Mouse (Mus musculus): Measurements from ENCODE around the gene A630023A22Rik. TPM values are rescaled to one million over a fixed set of nuclear protein-coding genes. Genes with fewer than 3 reads are reported as not detected.
A peak's percentile ranks its signal among the peaks of the same experiment; 100 is the strongest.

A630023A22Rik gene
- polyA plus RNA-seq, 1 experiment = not detected

GRCm38 (mm10) chr14:34087856-34088398, 14.6 kb downstream of the A630023A22Rik start:
- Histone ChIP-seq H3K36me3 (ENCODE audit: control insufficient read depth, insufficient read depth, low read length) (no peaks in the 10 kb centered on the region), H3K27ac (ENCODE audit: insufficient read depth, low read length) (no peak overlapping the region), H3K27me3 (ENCODE audit: control insufficient read depth, insufficient read depth, low read length) (no peaks in the 10 kb centered on the region), H3K4me1 (ENCODE audit: control insufficient read depth, insufficient read depth, insufficient read length) (no peaks in the 10 kb centered on the region), H3K4me3 (ENCODE audit: extremely low read depth, insufficient read depth, insufficient read length) (no peak overlapping the region)
- WGBS = 72% methylated on average over 2 of the region's 2 CpGs
- no peak for TF ChIP-seq CTCF (IDR thresholded peaks at IDR 0.05; ENCODE audit: extremely low read depth, insufficient read depth, insufficient read length, insufficient replicate concordance)
- TF ChIP-seq POLR2A (IDR thresholded peaks at IDR 0.05; ENCODE audit: low read depth, low read length) = no peak
- DNase-seq (ENCODE audit: low read depth in 1 of 2, low spot score in 2 of 2) = no peak

- TF ChIP-seq POLR2A (IDR thresholded peaks at IDR 0.05; ENCODE audit: low read depth, low read length) (no peak), CTCF (IDR thresholded peaks at IDR 0.05; ENCODE audit: extremely low read depth, insufficient read depth, insufficient read length, insufficient replicate concordance) (no peak)
- H3K27ac ChIP-seq (ENCODE audit: insufficient read depth, low read length) = no peak overlapping the region
- DNase-seq (ENCODE audit: low read depth in 1 of 2, low spot score in 2 of 2) = no peak
- no peaks in the 10 kb centered on the region for H3K27me3 ChIP-seq (ENCODE audit: control insufficient read depth, insufficient read depth, low read length)
- H3K4me1 ChIP-seq (ENCODE audit: control insufficient read depth, insufficient read depth, insufficient read length) = no peaks in the 10 kb centered on the region
- WGBS = 77% methylated on average over 4 of the region's 4 CpGs
- H3K36me3 ChIP-seq (ENCODE audit: control insufficient read depth, insufficient read depth, low read length) = no peaks in the 10 kb centered on the region
- no peak overlapping the region for H3K4me3 ChIP-seq (ENCODE audit: extremely low read depth, insufficient read depth, insufficient read length)
Observed at GRCm38 (mm10) chr14:34086806-34087205, 15.7 kb downstream of the A630023A22Rik start.

DNA sequence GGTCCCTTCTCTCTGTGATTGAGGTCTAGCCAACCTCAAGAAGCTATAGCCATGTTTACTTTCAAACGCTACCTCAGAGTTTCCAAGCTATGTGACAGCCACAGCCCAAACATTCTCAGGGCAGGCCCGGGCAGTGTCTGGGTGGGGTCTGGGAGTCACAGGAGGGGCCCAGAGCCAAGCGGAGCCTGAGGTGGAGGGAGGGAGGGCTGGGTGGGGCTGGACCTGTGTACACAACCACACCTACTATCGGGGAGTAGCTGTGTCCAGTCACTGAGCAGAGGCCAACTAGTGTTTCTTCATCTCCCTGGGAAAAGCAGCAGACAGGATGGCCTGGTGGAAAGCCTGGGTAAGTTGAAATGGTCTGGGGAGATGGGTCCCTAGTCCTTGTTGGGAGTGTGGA, 16.8 kb downstream of the A630023A22Rik start, which contains the start of gene Anxa8:
Gene Anxa8, plus strand, starts transcription at position 251 of the 400 bp plus-strand sequence.
- WGBS = 80% methylated on average over 4 of the region's 4 CpGs
- no peak within 1 kb of the TSS for H3K27ac ChIP-seq (ENCODE audit: insufficient read depth, low read length)
- no peak for DNase-seq (ENCODE audit: low read depth in 1 of 2, low spot score in 2 of 2)
- no peak within 1 kb of the TSS for H3K4me3 ChIP-seq (ENCODE audit: extremely low read depth, insufficient read depth, insufficient read length)
- TF ChIP-seq CTCF (IDR thresholded peaks at IDR 0.05; ENCODE audit: extremely low read depth, insufficient read depth, insufficient read length, insufficient replicate concordance) = no peak
- TF ChIP-seq POLR2A (IDR thresholded peaks at IDR 0.05; ENCODE audit: low read depth, low read length) = no peak
- no peaks in the 10 kb centered on the region for H3K36me3 ChIP-seq (ENCODE audit: control insufficient read depth, insufficient read depth, low read length)
- H3K4me1 ChIP-seq (ENCODE audit: control insufficient read depth, insufficient read depth, insufficient read length) = no peaks in the 10 kb centered on the region
- H3K27me3 ChIP-seq (ENCODE audit: control insufficient read depth, insufficient read depth, low read length) = no peaks in the 10 kb centered on the region

DNA sequence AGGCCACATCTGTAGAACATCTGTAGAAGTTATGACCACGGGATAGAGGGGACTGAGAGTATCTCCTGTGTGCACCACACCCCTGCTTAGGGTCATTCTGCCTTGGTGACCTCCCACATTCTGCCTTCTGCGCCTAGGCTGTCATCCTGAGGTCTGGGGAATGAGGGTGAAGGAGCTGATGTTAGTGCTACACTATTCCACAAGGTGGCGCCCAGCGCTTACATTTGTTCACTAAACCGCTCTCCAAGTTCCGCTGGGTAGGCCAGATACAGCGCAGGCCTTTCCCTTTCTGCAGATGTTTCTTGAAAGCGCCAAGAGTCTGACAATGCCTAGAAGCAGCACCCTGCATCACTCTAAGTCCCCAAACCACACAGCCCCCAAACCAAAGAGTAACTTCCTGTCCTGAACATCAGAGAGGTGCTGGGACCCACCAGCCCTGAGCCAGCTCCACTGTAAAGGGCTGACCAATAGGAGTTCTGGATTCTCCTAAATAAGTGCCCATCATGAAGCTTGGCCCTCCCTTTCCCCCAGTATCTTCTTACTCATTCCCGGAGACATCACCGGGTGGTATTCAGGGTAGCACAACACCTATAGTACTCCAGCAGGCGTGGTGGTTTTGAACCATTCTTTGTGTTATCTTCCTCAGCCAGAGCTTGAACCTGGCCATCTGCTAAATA, 22.1 kb downstream of the A630023A22Rik start:
- Histone ChIP-seq H3K27me3 (ENCODE audit: control insufficient read depth, insufficient read depth, low read length) (no peaks in the 10 kb centered on the region), H3K36me3 (ENCODE audit: control insufficient read depth, insufficient read depth, low read length) (no peaks in the 10 kb centered on the region), H3K27ac (ENCODE audit: insufficient read depth, low read length) (no peak overlapping the region), H3K4me1 (ENCODE audit: control insufficient read depth, insufficient read depth, insufficient read length) (no peaks in the 10 kb centered on the region), H3K4me3 (ENCODE audit: extremely low read depth, insufficient read depth, insufficient read length) (no peak overlapping the region)
- WGBS = 18% methylated on average over 11 of the region's 11 CpGs
- TF ChIP-seq CTCF (IDR thresholded peaks at IDR 0.05; ENCODE audit: extremely low read depth, insufficient read depth, insufficient read length, insufficient replicate concordance) (peak; percentile 36; the same call in 1 of the 2 replicates), POLR2A (IDR thresholded peaks at IDR 0.05; ENCODE audit: low read depth, low read length) (no peak)
- no peak for DNase-seq (ENCODE audit: low read depth in 1 of 2, low spot score in 2 of 2)

DNA sequence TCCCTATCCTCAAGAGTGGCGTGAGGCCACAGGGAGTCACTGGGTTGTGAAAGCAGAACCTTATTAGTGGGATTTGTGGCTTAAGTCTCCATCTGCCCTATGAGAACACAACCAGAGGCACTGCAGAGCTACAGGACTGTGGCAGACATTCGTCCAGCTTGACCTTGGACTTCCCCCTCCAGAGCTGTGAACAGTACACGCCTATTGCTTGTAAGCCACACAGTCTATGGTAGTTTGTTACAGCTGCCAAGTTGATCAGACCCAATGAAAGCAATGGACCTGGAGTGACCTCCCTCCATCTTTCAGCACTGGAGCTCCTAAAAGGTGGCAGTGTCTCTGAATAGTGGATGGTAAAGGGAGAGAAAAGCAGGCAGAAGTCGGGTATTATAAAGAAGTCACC, 24.3 kb downstream of the A630023A22Rik start:
- H3K4me1 ChIP-seq (ENCODE audit: control insufficient read depth, insufficient read depth, insufficient read length) = no peaks in the 10 kb centered on the region
- WGBS = 54% methylated on average over 4 of the region's 4 CpGs
- TF ChIP-seq CTCF (IDR thresholded peaks at IDR 0.05; ENCODE audit: extremely low read depth, insufficient read depth, insufficient read length, insufficient replicate concordance) (no peak), POLR2A (IDR thresholded peaks at IDR 0.05; ENCODE audit: low read depth, low read length) (no peak)
- H3K4me3 ChIP-seq (ENCODE audit: extremely low read depth, insufficient read depth, insufficient read length) = no peak overlapping the region
- H3K27me3 ChIP-seq (ENCODE audit: control insufficient read depth, insufficient read depth, low read length) = no peaks in the 10 kb centered on the region
- H3K36me3 ChIP-seq (ENCODE audit: control insufficient read depth, insufficient read depth, low read length) = no peaks in the 10 kb centered on the region
- DNase-seq (ENCODE audit: low read depth in 1 of 2, low spot score in 2 of 2) = no peak
- no peak overlapping the region for H3K27ac ChIP-seq (ENCODE audit: insufficient read depth, low read length)

- Histone ChIP-seq H3K27me3 (ENCODE audit: control insufficient read depth, insufficient read depth, low read length) (no peaks in the 10 kb centered on the region), H3K4me3 (ENCODE audit: extremely low read depth, insufficient read depth, insufficient read length) (no peak overlapping the region), H3K4me1 (ENCODE audit: control insufficient read depth, insufficient read depth, insufficient read length) (no peaks in the 10 kb centered on the region), H3K36me3 (ENCODE audit: control insufficient read depth, insufficient read depth, low read length) (no peaks in the 10 kb centered on the region), H3K27ac (ENCODE audit: insufficient read depth, low read length) (no peak overlapping the region)
- TF ChIP-seq POLR2A (IDR thresholded peaks at IDR 0.05; ENCODE audit: low read depth, low read length) = no peak
- no peak for TF ChIP-seq CTCF (IDR thresholded peaks at IDR 0.05; ENCODE audit: extremely low read depth, insufficient read depth, insufficient read length, insufficient replicate concordance)
- DNase-seq (ENCODE audit: low read depth in 1 of 2, low spot score in 2 of 2) = no peak
- 84% methylated on average over 5 of the region's 5 CpGs for WGBS
Observed at GRCm38 (mm10) chr14:34077222-34077621, 25.3 kb downstream of the A630023A22Rik start.

DNA sequence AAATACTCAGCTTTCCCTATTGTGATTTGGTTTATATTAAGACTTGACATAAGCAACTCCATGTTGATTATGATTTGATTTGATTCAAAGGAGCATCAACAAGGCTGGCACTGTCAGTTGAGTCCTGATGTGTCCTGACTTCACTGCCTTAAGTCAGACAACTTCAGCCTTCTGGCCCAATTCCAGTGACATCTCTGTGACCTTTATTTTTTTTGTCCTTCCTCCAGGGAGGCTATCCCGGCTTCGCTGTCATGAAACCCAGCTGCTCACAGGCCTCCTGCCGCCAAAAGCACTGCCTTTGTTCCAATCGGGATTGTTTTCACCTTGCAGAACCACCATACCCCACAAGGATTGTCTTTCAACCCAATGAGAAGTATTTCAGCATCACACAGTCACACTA, 27.2 kb downstream of the A630023A22Rik start:
- Histone ChIP-seq H3K4me3 (ENCODE audit: extremely low read depth, insufficient read depth, insufficient read length) (no peak overlapping the region), H3K27me3 (ENCODE audit: control insufficient read depth, insufficient read depth, low read length) (no peaks in the 10 kb centered on the region), H3K27ac (ENCODE audit: insufficient read depth, low read length) (no peak overlapping the region), H3K36me3 (ENCODE audit: control insufficient read depth, insufficient read depth, low read length) (no peaks in the 10 kb centered on the region), H3K4me1 (ENCODE audit: control insufficient read depth, insufficient read depth, insufficient read length) (no peaks in the 10 kb centered on the region)
- no peak for DNase-seq (ENCODE audit: low read depth in 1 of 2, low spot score in 2 of 2)
- 72% methylated on average over 4 of the region's 4 CpGs for WGBS
- no peak for TF ChIP-seq POLR2A (IDR thresholded peaks at IDR 0.05; ENCODE audit: low read depth, low read length)
- no peak for TF ChIP-seq CTCF (IDR thresholded peaks at IDR 0.05; ENCODE audit: extremely low read depth, insufficient read depth, insufficient read length, insufficient replicate concordance)
